Mouse (Mus musculus): ENCODE results near the gene Cfap54.
A peak's percentile ranks its signal among the peaks of the same experiment; 100 is the strongest.

Gene Cfap54

GRCm38 (mm10) chr10:93051016-93051726 lies 30.2 kb downstream of the Cfap54 start:
- DNase-seq, result peak; percentile 83 to 85

DNA sequence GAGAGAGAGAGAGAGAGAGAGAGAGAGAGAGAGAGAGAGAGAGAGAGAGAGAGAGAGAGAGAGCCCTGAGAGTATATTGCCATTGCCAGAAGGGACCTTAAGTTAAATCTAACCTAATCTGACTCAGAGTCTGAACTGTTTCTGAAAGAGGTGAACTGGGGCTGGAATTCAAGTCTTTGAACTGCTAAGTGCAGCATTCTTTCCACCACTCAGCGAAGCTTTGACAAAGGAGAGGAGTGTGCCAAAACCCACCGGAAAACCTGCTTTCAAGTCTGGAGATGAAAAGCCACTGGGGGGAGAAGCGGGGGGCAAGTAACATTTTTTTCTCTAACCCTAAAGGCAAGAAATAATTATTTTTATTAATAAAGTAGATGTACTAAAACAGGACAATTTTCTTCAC lies 30.8 kb downstream of the Cfap54 start:
- DNase-seq, result peak in 1 of 2 experiments; percentile 27

DNA sequence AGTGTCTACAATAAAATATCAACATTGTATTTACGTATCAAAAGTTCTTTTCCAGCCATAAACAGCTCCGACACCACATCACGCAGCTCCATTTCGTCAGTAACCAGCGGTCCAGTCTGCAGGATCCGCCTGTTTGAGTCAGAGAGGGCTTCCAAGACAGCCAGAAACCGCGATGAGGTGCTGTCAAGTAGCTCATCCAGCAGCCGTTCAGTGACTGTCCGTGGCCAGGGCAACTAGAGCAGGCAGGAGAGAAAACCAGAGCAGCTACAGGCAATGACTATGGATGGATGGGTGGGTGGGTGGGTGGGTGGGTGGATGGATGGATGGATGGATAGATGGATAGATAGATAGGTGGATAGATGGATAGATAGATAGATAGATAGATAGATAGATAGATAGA lies 38.2 kb downstream of the Cfap54 start:
- DNase-seq, result no peak

GRCm38 (mm10) chr10:93041850-93042249 lies 39.6 kb downstream of the Cfap54 start:
- no peak for DNase-seq

GRCm38 (mm10) chr10:93041392-93041791 lies 40.0 kb downstream of the Cfap54 start:
- DNase-seq, result no peak

DNA sequence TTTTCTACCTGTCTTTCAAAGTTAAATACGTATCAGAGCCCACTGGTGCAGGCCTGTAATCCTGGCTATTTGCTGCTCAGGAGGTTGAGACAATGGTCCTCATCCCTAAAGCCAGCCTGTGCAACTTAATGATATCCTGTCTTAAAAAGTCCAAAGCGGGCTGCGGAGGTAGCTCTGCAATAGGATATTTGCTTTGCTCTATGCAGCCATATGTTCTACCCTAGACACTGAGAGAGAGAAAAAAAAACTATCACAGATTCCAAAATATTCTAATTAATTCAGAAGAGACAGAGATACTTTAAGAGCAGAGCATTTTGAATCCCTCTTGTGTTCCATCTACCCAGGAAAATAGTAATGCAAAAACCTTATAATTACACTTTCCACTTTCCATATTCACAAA lies 44.9 kb downstream of the Cfap54 start:
- no peak for DNase-seq

- DNase-seq, result no peak
These were observed 45.9 kb downstream of the Cfap54 start for GRCm38 (mm10) chr10:93035489-93035888.

DNA sequence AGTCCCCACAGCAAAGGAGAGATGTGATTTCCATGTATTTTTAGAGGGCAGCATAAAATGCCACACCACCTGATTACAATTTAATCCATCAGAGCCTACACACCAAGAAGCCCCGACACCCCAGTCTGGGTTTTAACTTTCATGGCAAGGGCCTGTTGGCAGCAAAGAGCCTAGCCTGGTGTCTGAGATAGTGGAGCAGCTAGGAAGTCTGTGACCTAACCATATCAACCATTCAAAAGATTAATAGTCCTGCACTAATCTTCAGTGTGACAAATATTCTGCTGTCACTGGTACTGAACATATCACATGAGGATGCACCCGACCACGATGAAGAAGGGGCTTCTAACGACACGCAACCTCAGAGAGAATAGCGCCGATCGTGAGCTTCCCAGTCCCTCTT lies 58.1 kb downstream of the Cfap54 start:
- DNase-seq, result no peak

DNA sequence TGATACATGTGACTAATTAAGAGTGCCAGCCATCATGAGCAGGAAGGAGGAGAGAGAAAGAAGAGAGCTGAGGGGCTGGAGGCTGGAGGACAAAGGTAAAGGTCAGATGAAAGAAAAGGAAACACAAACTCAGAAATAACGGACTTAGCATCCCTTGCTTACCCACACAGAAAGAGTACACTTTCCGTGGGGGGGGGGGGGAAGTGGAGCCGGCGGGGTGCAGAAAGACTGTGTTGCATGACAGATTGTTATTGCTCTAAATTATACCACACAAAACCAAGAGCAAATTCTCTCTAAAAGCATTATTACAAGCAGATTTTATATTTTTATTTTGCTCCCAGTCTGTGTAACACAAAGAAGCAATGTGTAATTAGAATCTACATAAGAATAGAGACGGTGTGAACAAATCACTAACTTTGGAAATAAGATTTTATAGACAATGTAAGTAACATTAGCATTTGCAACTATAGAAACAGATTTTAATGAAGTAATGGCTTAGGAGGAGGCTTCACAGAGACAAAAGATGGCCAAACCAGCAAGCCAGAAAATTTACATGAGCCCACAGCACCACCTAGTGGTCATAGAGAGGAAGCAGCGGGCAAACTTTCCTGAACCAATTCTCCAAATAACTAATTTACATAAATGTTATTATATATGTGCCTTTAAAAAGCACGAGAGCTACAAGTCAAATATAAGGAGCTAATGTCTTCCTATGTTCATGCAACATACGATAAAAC lies 67.2 kb downstream of the Cfap54 start:
- peak; percentile 17 to 26 for DNase-seq

DNA sequence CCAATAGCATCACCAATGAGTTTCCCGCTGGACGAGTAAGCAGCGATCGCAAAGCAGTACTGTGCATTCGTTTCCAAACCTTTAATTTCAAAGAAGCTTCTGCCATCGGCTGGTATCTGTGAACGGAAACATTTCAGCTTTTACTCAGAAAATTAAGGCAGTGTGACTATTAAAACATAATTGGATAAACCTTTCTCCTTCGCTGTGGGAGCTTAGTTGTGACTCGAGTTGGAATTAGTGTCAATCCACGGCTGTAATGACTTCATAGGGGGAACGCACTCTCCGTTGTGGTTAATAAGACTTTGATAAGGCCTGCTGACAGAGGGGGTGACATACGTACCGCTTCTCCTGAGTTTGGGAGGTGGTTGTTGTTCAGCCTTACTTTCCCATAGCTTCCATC lies 70.3 kb downstream of the Cfap54 start:
- no peak for DNase-seq

GRCm38 (mm10) chr10:93006970-93007369 lies 74.4 kb downstream of the Cfap54 start:
- DNase-seq, result no peak

DNA sequence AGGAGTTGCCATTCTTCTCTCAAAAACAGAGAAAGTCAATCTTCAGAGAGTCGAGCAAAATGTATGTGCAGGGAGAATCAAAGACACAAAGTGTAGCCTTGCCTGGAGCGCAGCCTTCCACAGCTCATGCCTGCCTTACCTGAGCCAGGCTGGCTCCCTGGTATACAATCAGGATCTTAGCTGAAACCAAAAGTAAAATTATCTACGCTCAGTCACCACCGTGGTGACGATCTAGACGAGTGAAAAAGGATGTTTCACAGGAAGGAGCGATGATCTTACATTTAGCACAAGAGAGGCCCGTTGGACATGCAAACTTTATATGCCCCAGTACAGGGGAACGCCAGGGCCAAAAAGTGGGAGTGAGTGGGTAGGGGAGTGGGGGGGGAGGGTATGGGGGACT lies 75.0 kb downstream of the Cfap54 start:
- DNase-seq, result no peak

- no peak for DNase-seq
These were observed 82.9 kb downstream of the Cfap54 start for GRCm38 (mm10) chr10:92998536-92998935.

DNA sequence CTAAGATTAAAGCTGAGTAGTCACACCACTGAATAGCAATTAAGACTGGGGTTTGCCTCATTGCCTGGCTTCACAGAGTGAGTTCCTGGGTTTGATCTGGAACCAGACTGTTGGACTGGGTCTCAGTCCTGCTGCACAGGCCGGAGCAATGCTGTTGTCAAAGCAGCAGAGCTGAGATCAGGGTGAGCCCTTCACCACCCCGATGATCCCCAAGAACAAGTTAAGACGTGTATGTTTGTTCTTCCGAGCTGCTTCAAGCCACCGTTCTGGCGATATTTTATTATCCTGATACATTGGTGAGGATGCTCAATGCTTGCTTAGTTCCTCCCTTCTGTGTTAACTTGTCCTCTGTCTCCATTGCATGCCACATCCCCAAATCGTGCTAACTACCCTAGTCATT lies 86.2 kb downstream of the Cfap54 start:
- no peak for DNase-seq

DNA sequence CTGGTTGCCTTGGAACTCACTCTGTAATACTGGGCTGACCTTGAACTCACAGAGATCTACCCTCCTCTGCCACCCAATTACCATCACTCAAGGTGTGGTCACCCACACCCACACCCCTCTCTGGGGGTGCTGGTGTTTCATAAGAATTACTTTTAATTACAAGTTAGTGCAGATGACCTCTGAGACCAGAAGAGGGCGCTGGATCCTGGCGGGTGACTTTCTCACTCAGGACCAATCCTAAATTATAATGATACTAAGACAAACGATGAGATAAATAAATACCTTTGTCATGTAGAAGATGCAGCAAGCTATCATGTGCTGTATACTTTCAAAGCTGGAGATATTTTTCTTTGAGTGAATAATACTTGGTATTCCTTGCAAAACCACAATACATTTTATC lies 87.1 kb downstream of the Cfap54 start:
- no peak for DNase-seq

GRCm38 (mm10) chr10:92992526-92992925 lies 88.9 kb downstream of the Cfap54 start:
- no peak for DNase-seq

- DNase-seq, result no peak
These were observed 90.8 kb downstream of the Cfap54 start for GRCm38 (mm10) chr10:92990576-92990975.

GRCm38 (mm10) chr10:92965134-92965533 lies 116.3 kb downstream of the Cfap54 start:
- DNase-seq, result no peak

- DNase-seq, result no peak
These were observed 131.4 kb downstream of the Cfap54 start for GRCm38 (mm10) chr10:92950044-92950443.

- DNase-seq, result no peak
These were observed 138.4 kb downstream of the Cfap54 start for GRCm38 (mm10) chr10:92942848-92943645.

GRCm38 (mm10) chr10:92941616-92942015 lies 139.8 kb downstream of the Cfap54 start:
- DNase-seq, result no peak

- no peak for DNase-seq
These were observed 143.6 kb downstream of the Cfap54 start for GRCm38 (mm10) chr10:92937741-92938285.

DNA sequence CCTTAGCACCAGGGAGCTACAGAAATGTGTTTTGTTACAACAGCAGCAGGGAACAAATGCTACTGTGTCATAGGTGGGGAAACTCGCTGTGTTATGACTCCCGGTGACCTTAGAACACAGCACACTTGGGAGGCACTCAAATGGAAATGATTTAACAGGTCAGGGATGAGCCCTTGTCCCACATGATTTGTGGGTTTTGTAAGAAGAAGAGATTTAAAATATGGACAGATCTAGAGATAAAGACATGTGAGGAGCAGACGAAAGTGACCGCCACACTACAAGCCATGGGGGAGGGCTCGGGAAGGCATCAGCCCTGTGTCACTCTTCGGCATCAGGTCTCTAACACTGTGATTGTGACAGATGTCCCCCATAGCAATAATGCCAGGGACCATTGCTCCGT lies 144.3 kb downstream of the Cfap54 start:
- no peak for DNase-seq
